In genomic region chr7:44820525-44820924, GRCm38 (mm10) we compare ENCODE assay signal across 12 mouse cellular contexts. TPM values are rescaled to one million over a fixed set of nuclear protein-coding genes. Genes with fewer than 3 reads are reported as not detected.
DNase-seq lines count a peak whose midpoint lies in the region; ATAC-seq and TF ChIP-seq lines count a peak whose summit lies in the region.
"Had no signal": no experiment of that assay in that cellular context is flagged by ENCODE, and none has a peak within 500 bp of the region (broad histone marks: within the 10 kb centered on the region; RNA-seq: fewer than 3 reads in every experiment).

No protein-coding gene starts in this region.

- WGBS in forebrain, embryonic 10.5 days = 90% methylated on average over 3 of the region's 3 CpGs
- WGBS in forebrain, embryonic 16.5 days = 76% methylated on average over 3 of the region's 3 CpGs
- WGBS in kidney, adult 2 months = 65% methylated on average over 3 of the region's 3 CpGs

- H3K4me3 ChIP-seq in forebrain, embryonic 10.5 days = peak overlapping the region; percentile 90; the same call in 1 of the 2 replicates
- H3K4me3 ChIP-seq in forebrain, embryonic 16.5 days (replicated peaks; ENCODE audit: low read length) = no peak overlapping the region
- H3K4me3 ChIP-seq in kidney, adult 2 months (ENCODE audit: insufficient read depth, low read depth, low read length) = no peak overlapping the region
- H3K4me3 ChIP-seq in CH12.LX (replicated peaks in 1 of 3; ENCODE audit: low read depth in 2 of 3, low read length in 2 of 3, poor library complexity in 1 of 3) = peak overlapping the region in 1 of 3 experiments; percentile 89
- H3K4me3 ChIP-seq: left cerebral cortex, adult 2 months; neural tube, embryonic 12.5 days had no signal

- H3K4me2 ChIP-seq in forebrain, embryonic 16.5 days (ENCODE audit: low read length) = no peak overlapping the region
- peak overlapping the region; percentile 95 for H3K4me2 ChIP-seq in CH12.LX (ENCODE audit: insufficient read depth, low read depth, poor library complexity, severe bottlenecking)

- no peak for TF ChIP-seq RAD21 in CH12.LX (IDR thresholded peaks at IDR 0.05; ENCODE audit: low read depth, low read length)

- H3K4me1 ChIP-seq in forebrain, embryonic 10.5 days = peaks cover 72% of the 10 kb centered on the region
- peaks cover 47% of the 10 kb centered on the region for H3K4me1 ChIP-seq in forebrain, embryonic 16.5 days (replicated peaks; ENCODE audit: control insufficient read depth, insufficient read depth, low read length)
- H3K4me1 ChIP-seq in kidney, adult 2 months (ENCODE audit: control insufficient read depth, insufficient read depth, low read length) = peaks cover 17% of the 10 kb centered on the region
- peaks cover 22 to 54% of the 10 kb centered on the region in 2 experiments for H3K4me1 ChIP-seq in CH12.LX (ENCODE audit: control insufficient read depth in 1 of 2, insufficient read depth in 2 of 2)

- TF ChIP-seq EP300 in CH12.LX (IDR thresholded peaks at IDR 0.05; ENCODE audit: low read length) = no peak

- no peak overlapping the region for H3K9ac ChIP-seq in forebrain, embryonic 16.5 days (replicated peaks; ENCODE audit: low read depth, low read length)
- H3K9ac ChIP-seq in CH12.LX (ENCODE audit: insufficient read depth, low read depth) = peak overlapping the region; percentile 93
- H3K9ac ChIP-seq: neural tube, embryonic 12.5 days had no signal

- peaks cover 50% of the 10 kb centered on the region for H3K36me3 ChIP-seq in forebrain, embryonic 10.5 days (replicated peaks)
- H3K36me3 ChIP-seq in forebrain, embryonic 16.5 days (ENCODE audit: control insufficient read depth, insufficient read depth) = no peaks in the 10 kb centered on the region
- no peaks in the 10 kb centered on the region for H3K36me3 ChIP-seq in kidney, adult 2 months (ENCODE audit: control insufficient read depth, insufficient read depth, low read length)
- peaks cover 3 to 52% of the 10 kb centered on the region in 2 experiments for H3K36me3 ChIP-seq in CH12.LX (replicated peaks in 1 of 2; ENCODE audit: control insufficient read depth in 1 of 2, insufficient read depth in 1 of 2, low read length in 1 of 2)
- H3K36me3 ChIP-seq: neural tube, embryonic 12.5 days had no signal

- no peaks in the 10 kb centered on the region for H3K27me3 ChIP-seq in forebrain, embryonic 10.5 days (ENCODE audit: poor library complexity, severe bottlenecking)
- H3K27me3 ChIP-seq in forebrain, embryonic 16.5 days (replicated peaks; ENCODE audit: control insufficient read depth, insufficient read depth, low read length) = no peaks in the 10 kb centered on the region
- no peaks in the 10 kb centered on the region for H3K27me3 ChIP-seq in kidney, adult 2 months (replicated peaks; ENCODE audit: control insufficient read depth, insufficient read depth, low read length)
- H3K27me3 ChIP-seq in CH12.LX (replicated peaks) = no peaks in the 10 kb centered on the region
- H3K27me3 ChIP-seq: neural tube, embryonic 12.5 days had no signal

- TF ChIP-seq POLR2A in kidney, adult 2 months (IDR thresholded peaks at IDR 0.05; ENCODE audit: low read depth, low read length) = no peak
- no peak for TF ChIP-seq POLR2A in CH12.LX (IDR thresholded peaks at IDR 0.05; ENCODE audit: low read depth, low read length)

- no peak overlapping the region for H3K27ac ChIP-seq in forebrain, embryonic 10.5 days
- no peak overlapping the region for H3K27ac ChIP-seq in forebrain, embryonic 16.5 days (ENCODE audit: low read length)
- no peak overlapping the region for H3K27ac ChIP-seq in kidney, adult 2 months (ENCODE audit: insufficient read depth, low read depth, low read length)
- H3K27ac ChIP-seq in CH12.LX (ENCODE audit: insufficient read depth, low read depth) = peak overlapping the region; percentile 37
- H3K27ac ChIP-seq: left cerebral cortex, adult 2 months; neural tube, embryonic 12.5 days had no signal

- TF ChIP-seq CTCF in kidney, adult 2 months (conservative IDR thresholded peaks at IDR 0.05; ENCODE audit: insufficient read depth, insufficient read length, low read depth, low read length) = no peak
- no peak for TF ChIP-seq CTCF in CH12.LX (conservative IDR thresholded peaks at IDR 0.05 in 1 of 2, IDR thresholded peaks at IDR 0.05 in 1 of 2; ENCODE audit: low read depth in 2 of 2, low read length in 2 of 2)

- in situ Hi-C loops in CH12.LX (cut with MboI; ENCODE audit: low pct_ligation_motif_present, low pct_unique_long_range_greater_than_20kb, low sequenced_read_pairs) = no loop called here

- H3K9me3 ChIP-seq in forebrain, embryonic 10.5 days = no peaks in the 10 kb centered on the region
- no peaks in the 10 kb centered on the region for H3K9me3 ChIP-seq in forebrain, embryonic 16.5 days (ENCODE audit: control insufficient read depth, low read length)
- no peaks in the 10 kb centered on the region for H3K9me3 ChIP-seq in CH12.LX (replicated peaks; ENCODE audit: low read length)
- H3K9me3 ChIP-seq: neural tube, embryonic 12.5 days had no signal

- dilution Hi-C loops in CH12.LX (cut with MboI; ENCODE audit: extremely low pct_ligation_motif_present, extremely low pct_unique_long_range_greater_than_20kb, low sequenced_read_pairs) = no loop called here

- peaks cover 90% of the 10 kb centered on the region for H3K79me2 ChIP-seq in CH12.LX (replicated peaks; ENCODE audit: control insufficient read depth, extremely low read depth, insufficient read depth, poor library complexity, severe bottlenecking)

- no peak for DNase-seq in forebrain, embryonic 10.5 days (ENCODE audit: extremely low spot score, low spot score)
- DNase-seq in kidney, postnatal 4 days = peak; percentile 0
- DNase-seq in kidney, adult 2 months = no peak
- DNase-seq in CH12.LX (ENCODE audit: extremely low read depth) (no peak), liver (peak; percentile 2)
- no peak for DNase-seq in B cell, adult 2 months
- no peak for DNase-seq in frontal cortex, postnatal 25 days (ENCODE audit: low spot score in 2 of 2)
- DNase-seq: kidney, adult 9 months; thymus, postnatal 36 days had no signal

- no peak for ATAC-seq in forebrain, embryonic 16.5 days

TF ChIP-seq in CH12.LX, 34 proteins besides CTCF, POLR2A, EP300 and RAD21:
- TF ChIP-seq HCFC1 (IDR thresholded peaks at IDR 0.05; ENCODE audit: low read depth, low read length) (no peak), USF2 (conservative IDR thresholded peaks at IDR 0.05; ENCODE audit: low read depth, low read length) (no peak), USF1 (IDR thresholded peaks at IDR 0.05; ENCODE audit: low read depth, low read length) (no peak), JUND (conservative IDR thresholded peaks at IDR 0.05; ENCODE audit: low read depth, low read length) (no peak), IRF4 (IDR thresholded peaks at IDR 0.05; ENCODE audit: low read depth, low read length) (no peak)
TF ChIP-seq in CH12.LX: peak in this region for 0.

RNA-seq across cellular contexts. Expression of gene Atf5, which starts 4.1 kb away (rescaled TPM):
- polyA plus RNA-seq in forebrain, embryonic 10.5 days (2016; fragmentation: Nextera tagmentation; extraction: Ambion mirVana) = 3.3 and 3.6 TPM in 2 replicates
- polyA plus RNA-seq in forebrain, embryonic 16.5 days (2015; fragmentation: Nextera tagmentation; extraction: Ambion mirVana) = 3.4 and 3.7 TPM in 2 replicates
- 42.1 and 57.2 TPM in 2 replicates for polyA plus RNA-seq in kidney, adult 2 months (2012; rRNA removed)
- total RNA-seq in CH12.LX (2012; rRNA removed) (34.0 and 71.1 TPM in 2 replicates), CH12.LX (2014; rRNA removed) (12.0 and 13.4 TPM in 2 replicates)
- polyA plus RNA-seq in CH12.LX (2012; ENCODE audit: insufficient read length, low read depth) = 82.3 and 84.5 TPM in 2 replicates

RNA-seq across cellular contexts. Expression of gene Il4i1, which starts 4.3 kb away (rescaled TPM):
- polyA plus RNA-seq in forebrain, embryonic 10.5 days (2016; fragmentation: Nextera tagmentation; extraction: Ambion mirVana) = 0.85 and 1.7 TPM in 2 replicates
- polyA plus RNA-seq in forebrain, embryonic 16.5 days (2015; fragmentation: Nextera tagmentation; extraction: Ambion mirVana) = 0.44 and 2.3 TPM in 2 replicates
- polyA plus RNA-seq in kidney, adult 2 months (2012; rRNA removed) = 1.5 and 9.7 TPM in 2 replicates
- 42.2 and 57.5 TPM in 2 replicates for total RNA-seq in CH12.LX (2012; rRNA removed)
- 11.8 and 17.6 TPM in 2 replicates for total RNA-seq in CH12.LX (2014; rRNA removed)
- 49.2 and 58.2 TPM in 2 replicates for polyA plus RNA-seq in CH12.LX (2012; ENCODE audit: insufficient read length, low read depth)

RNA-seq across cellular contexts. Expression of gene Nup62, which starts 4.6 kb away (rescaled TPM):
- 168 and 172 TPM in 2 replicates for polyA plus RNA-seq in forebrain, embryonic 10.5 days (2016; fragmentation: Nextera tagmentation; extraction: Ambion mirVana)
- 53.9 and 56.1 TPM in 2 replicates for polyA plus RNA-seq in forebrain, embryonic 16.5 days (2015; fragmentation: Nextera tagmentation; extraction: Ambion mirVana)
- 32.6 and 35.9 TPM in 2 replicates for polyA plus RNA-seq in kidney, adult 2 months (2012; rRNA removed)
- 93.2 and 101 TPM in 2 replicates for total RNA-seq in CH12.LX (2012; rRNA removed)
- 84.1 and 93.3 TPM in 2 replicates for total RNA-seq in CH12.LX (2014; rRNA removed)
- polyA plus RNA-seq in CH12.LX (2012; ENCODE audit: insufficient read length, low read depth) = 146 and 151 TPM in 2 replicates

RNA-seq across cellular contexts. Expression of gene Akt1s1, which starts 28.3 kb away (rescaled TPM):
- 84.3 and 84.6 TPM in 2 replicates for polyA plus RNA-seq in forebrain, embryonic 10.5 days (2016; fragmentation: Nextera tagmentation; extraction: Ambion mirVana)
- 103 and 110 TPM in 2 replicates for polyA plus RNA-seq in forebrain, embryonic 16.5 days (2015; fragmentation: Nextera tagmentation; extraction: Ambion mirVana)
- 90.6 and 121 TPM in 2 replicates for polyA plus RNA-seq in kidney, adult 2 months (2012; rRNA removed)
- total RNA-seq in CH12.LX (2012; rRNA removed) = 21.7 and 24.2 TPM in 2 replicates
- 8.5 and 9.5 TPM in 2 replicates for total RNA-seq in CH12.LX (2014; rRNA removed)
- 23.3 and 23.4 TPM in 2 replicates for polyA plus RNA-seq in CH12.LX (2012; ENCODE audit: insufficient read length, low read depth)

RNA-seq across cellular contexts. Expression of gene Tbc1d17, which starts 28.4 kb away (rescaled TPM):
- polyA plus RNA-seq in forebrain, embryonic 10.5 days (2016; fragmentation: Nextera tagmentation; extraction: Ambion mirVana) = 72.8 and 73.6 TPM in 2 replicates
- 121 and 122 TPM in 2 replicates for polyA plus RNA-seq in forebrain, embryonic 16.5 days (2015; fragmentation: Nextera tagmentation; extraction: Ambion mirVana)
- polyA plus RNA-seq in kidney, adult 2 months (2012; rRNA removed) = 100 and 114 TPM in 2 replicates
- total RNA-seq in CH12.LX (2012; rRNA removed) (32.4 and 40.5 TPM in 2 replicates), CH12.LX (2014; rRNA removed) (31.9 and 35.5 TPM in 2 replicates)
- 38.5 and 41.9 TPM in 2 replicates for polyA plus RNA-seq in CH12.LX (2012; ENCODE audit: insufficient read length, low read depth)

Comparison
In these comparisons a context has a peak if more than half of its experiments do, and no peak if none do; other contexts are left out.
1. DNase-seq: peak in kidney, postnatal 4 days (2 of 2) and liver (single experiment); none in forebrain, embryonic 10.5 days (single experiment), kidney, adult 2 months (single experiment), CH12.LX (single experiment), B cell, adult 2 months (0 of 2) and frontal cortex, postnatal 25 days (0 of 2).